Mouse (Mus musculus) myocyte (in vitro differentiated cells): Measurements from ENCODE around the gene Timm10b. TPM values are rescaled to one million over a fixed set of nuclear protein-coding genes. Genes with fewer than 3 reads are reported as not detected.

Experiments
- H3K27me3 ChIP-seq: one replicate; pipeline ENCODE4 v1.6.1; 2011; ENCODE audit not compliant: control insufficient read depth, insufficient read depth, insufficient read length
- H3K36me3 ChIP-seq: one replicate; pipeline ENCODE4 v1.6.1; 2011; ENCODE audit not compliant: control insufficient read depth, insufficient read depth
- H3K4me2 ChIP-seq: one replicate; pipeline ENCODE4 v1.6.1; 2011; ENCODE audit warnings: low read depth, control low read depth
- H3K4me3 ChIP-seq: one replicate; pipeline ENCODE4 v1.5.1; 2011; ENCODE audit warnings: mild to moderate bottlenecking, control low read depth, moderate library complexity
- H3K79me2 ChIP-seq: one replicate; pipeline ENCODE4 v1.6.1; 2011; ENCODE audit not compliant: control insufficient read depth, insufficient read depth
- H3ac ChIP-seq: one replicate; pipeline ENCODE4 v1.6.1; 2011; ENCODE audit not compliant: control insufficient read depth, insufficient read length
- CEBPB ChIP-seq: IDR thresholded peaks from 2 replicates; pipeline ENCODE4 v1.6.1; 2011; ENCODE audit warnings: mild to moderate bottlenecking, moderate library complexity; ENCODE audit not compliant: poor library complexity, insufficient read depth, severe bottlenecking
- E2F4 ChIP-seq: IDR thresholded peaks from one replicate; pipeline ENCODE4 v1.6.1; 2011; ENCODE audit warnings: mild to moderate bottlenecking, control low read depth, moderate library complexity; ENCODE audit not compliant: insufficient read depth
- MAX ChIP-seq: IDR thresholded peaks from one replicate; pipeline ENCODE4 v1.6.1; 2011; ENCODE audit warnings: low read depth, mild to moderate bottlenecking, control low read depth
- MYOD1 ChIP-seq, 3 experiments: IDR thresholded peaks; one replicate each; pipeline ENCODE4 v1.6.1; 2011; ENCODE audit warnings: control low read depth in 2 of 3, low read depth in 2 of 3, mild to moderate bottlenecking in 2 of 3, moderate library complexity in 1 of 3; ENCODE audit not compliant: insufficient read length in 2 of 3, control insufficient read depth in 1 of 3
- MYOG ChIP-seq, 3 experiments: IDR thresholded peaks; one replicate each; pipeline ENCODE4 v1.6.1; 2011; ENCODE audit warnings: control low read depth in 2 of 3, low read depth in 2 of 3, mild to moderate bottlenecking in 2 of 3; ENCODE audit not compliant: insufficient read length in 2 of 3, control insufficient read depth in 1 of 3, insufficient read depth in 1 of 3
- POLR2A ChIP-seq: IDR thresholded peaks from one replicate; pipeline ENCODE4 v1.6.1; 2011; ENCODE audit warnings: low read depth, mild to moderate bottlenecking, control low read depth, moderate library complexity; ENCODE audit not compliant: insufficient read length
- POLR2AphosphoS2 ChIP-seq: IDR thresholded peaks from one replicate; pipeline ENCODE4 v1.6.1; 2011; ENCODE audit warnings: low read depth, control low read depth; ENCODE audit not compliant: insufficient read length
- REST ChIP-seq: IDR thresholded peaks from one replicate; pipeline ENCODE4 v1.6.1; 2011; ENCODE audit warnings: mild to moderate bottlenecking, control low read depth, moderate library complexity; ENCODE audit not compliant: insufficient read depth, insufficient read length
- SRF ChIP-seq: IDR thresholded peaks from one replicate; pipeline ENCODE4 v1.6.1; 2011; ENCODE audit warnings: low read depth; ENCODE audit not compliant: control insufficient read depth, insufficient read length
- TCF12 ChIP-seq: IDR thresholded peaks from one replicate; pipeline ENCODE4 v1.6.1; 2011; ENCODE audit warnings: mild to moderate bottlenecking, control low read depth; ENCODE audit not compliant: poor library complexity, insufficient read depth, severe bottlenecking
- TCF3 ChIP-seq: IDR thresholded peaks from one replicate; pipeline ENCODE4 v1.6.1; 2011; ENCODE audit warnings: low read depth, control low read depth; ENCODE audit not compliant: insufficient read length
- USF1 ChIP-seq: IDR thresholded peaks from one replicate; pipeline ENCODE4 v1.6.1; 2011; ENCODE audit warnings: low read depth, mild to moderate bottlenecking, control low read depth, moderate library complexity
- polyA plus RNA-seq: library from polyadenylated mRNA; unstranded; fragments of >200 nt; fragmentation: generic; extraction: Trizol; gene quantifications from one replicate; pipeline ENCODE4 v1.2.1, GENCODE M21; 2012; ENCODE audit warnings: missing spikeins

Timm10b gene
- polyA plus RNA-seq, 1 experiment, result 154 TPM

- H3K4me3 ChIP-seq, result peak overlapping the region; percentile 76
Measured at GRCm38 (mm10) chr7:105633801-105634135, 6.1 kb upstream of the Timm10b start.

GRCm38 (mm10) chr7:105634272-105634920 lies 5.5 kb upstream of the Timm10b start:
- Histone ChIP-seq H3K79me2 (peaks cover 39% of the 10 kb centered on the region), H3ac (no peak overlapping the region), H3K36me3 (peaks cover 4% of the 10 kb centered on the region), H3K4me2 (no peak overlapping the region), H3K27me3 (no peaks in the 10 kb centered on the region), H3K4me3 (no peak overlapping the region)
- TF ChIP-seq REST (no peak), TCF12 (no peak), TCF3 (no peak), CEBPB (no peak), E2F4 (no peak), USF1 (no peak), SRF (no peak), POLR2A (no peak), POLR2AphosphoS2 (no peak), MYOD1 (IDR thresholded peaks at IDR 0.05; ENCODE audit: control insufficient read depth in 1 of 3, insufficient read length in 2 of 3, low read depth in 2 of 3) (no peak), MAX (no peak), MYOG (IDR thresholded peaks at IDR 0.05; ENCODE audit: control insufficient read depth in 1 of 3, insufficient read depth in 1 of 3, insufficient read length in 2 of 3, low read depth in 2 of 3) (no peak)

More at GRCm38 (mm10) chr7:105633801-105634135, 6.1 kb upstream of the Timm10b start:
- Histone ChIP-seq H3ac (peak overlapping the region; percentile 71), H3K79me2 (peaks cover 39% of the 10 kb centered on the region), H3K36me3 (peaks cover 4% of the 10 kb centered on the region), H3K4me2 (peak overlapping the region; percentile 85), H3K27me3 (no peaks in the 10 kb centered on the region)
- TF ChIP-seq POLR2A (no peak), TCF12 (no peak), E2F4 (no peak), USF1 (no peak), POLR2AphosphoS2 (no peak), MAX (no peak), SRF (no peak), MYOG (IDR thresholded peaks at IDR 0.05; ENCODE audit: control insufficient read depth in 1 of 3, insufficient read depth in 1 of 3, insufficient read length in 2 of 3, low read depth in 2 of 3) (no peak), TCF3 (no peak)

- H3K36me3 ChIP-seq, result peaks cover 4% of the 10 kb centered on the region
- peaks cover 35% of the 10 kb centered on the region for H3K79me2 ChIP-seq
- no peak overlapping the region for H3K4me3 ChIP-seq
- H3K27me3 ChIP-seq, result no peaks in the 10 kb centered on the region
- H3K4me2 ChIP-seq, result no peak overlapping the region
- no peak overlapping the region for H3ac ChIP-seq
- TF ChIP-seq CEBPB (no peak), MYOD1 (IDR thresholded peaks at IDR 0.05; ENCODE audit: control insufficient read depth in 1 of 3, insufficient read length in 2 of 3, low read depth in 2 of 3) (no peak), E2F4 (no peak), POLR2A (no peak), REST (no peak), TCF3 (no peak), USF1 (no peak)
Measured at GRCm38 (mm10) chr7:105635726-105636125, 4.1 kb upstream of the Timm10b start.

GRCm38 (mm10) chr7:105638776-105639175 lies 1.1 kb upstream of the Timm10b start:
- peak overlapping the region; percentile 96 for H3K4me2 ChIP-seq
- peak overlapping the region; percentile 96 for H3K4me3 ChIP-seq
- no peaks in the 10 kb centered on the region for H3K27me3 ChIP-seq

GRCm38 (mm10) chr7:105639304-105639703 lies 552 bp upstream of the Timm10b start:
- peak overlapping the region; percentile 96 for H3K4me3 ChIP-seq
- no peak for TF ChIP-seq REST
- peak overlapping the region; percentile 75 for H3ac ChIP-seq
- H3K4me2 ChIP-seq, result peak overlapping the region; percentile 96
- peaks cover 25% of the 10 kb centered on the region for H3K79me2 ChIP-seq
- H3K27me3 ChIP-seq, result no peaks in the 10 kb centered on the region
- H3K36me3 ChIP-seq, result peaks cover 13% of the 10 kb centered on the region

More at GRCm38 (mm10) chr7:105638776-105639175, 1.1 kb upstream of the Timm10b start:
- Histone ChIP-seq H3K36me3 (peaks cover 11% of the 10 kb centered on the region), H3K79me2 (peaks cover 25% of the 10 kb centered on the region), H3ac (no peak overlapping the region)
- TF ChIP-seq MYOG (IDR thresholded peaks at IDR 0.05; ENCODE audit: control insufficient read depth in 1 of 3, insufficient read depth in 1 of 3, insufficient read length in 2 of 3, low read depth in 2 of 3) (no peak), MAX (no peak), TCF3 (no peak), USF1 (no peak), E2F4 (no peak), MYOD1 (IDR thresholded peaks at IDR 0.05; ENCODE audit: control insufficient read depth in 1 of 3, insufficient read length in 2 of 3, low read depth in 2 of 3) (no peak), POLR2AphosphoS2 (no peak), POLR2A (no peak), TCF12 (no peak), SRF (no peak), CEBPB (no peak), REST (no peak)
